Mouse (Mus musculus) left cerebral cortex, postnatal 10 days (tissue): ENCODE measurements at regions not wholly inside any gene's neighbourhood (a gene's known extent, or its start where the extent isn't known, plus 50 kb on each side); places are given as distances from the start of the nearest gene placed in this dataset.

ENCODE experiments used
- DNase-seq, 2 experiments: peaks; one replicate each; pipeline ENCODE4 v3.0.0; 2021 to 2022; ENCODE audit warnings: low spot score in 2 of 2, mixed read lengths in 1 of 2; ENCODE audit errors: extremely low spot score in 1 of 2
- intact Hi-C: fragments of 180-260 bp; cut with DNase I; formaldehyde crosslinking; loops from one replicate; pipeline ENCODE4 v1.15.1; 2025

GRCm38 (mm10) chr3:145705317-145705716, 53.2 kb upstream of the Ddah1 start:
- intact Hi-C loops, result no loop called here
- DNase-seq, result no peak

DNA sequence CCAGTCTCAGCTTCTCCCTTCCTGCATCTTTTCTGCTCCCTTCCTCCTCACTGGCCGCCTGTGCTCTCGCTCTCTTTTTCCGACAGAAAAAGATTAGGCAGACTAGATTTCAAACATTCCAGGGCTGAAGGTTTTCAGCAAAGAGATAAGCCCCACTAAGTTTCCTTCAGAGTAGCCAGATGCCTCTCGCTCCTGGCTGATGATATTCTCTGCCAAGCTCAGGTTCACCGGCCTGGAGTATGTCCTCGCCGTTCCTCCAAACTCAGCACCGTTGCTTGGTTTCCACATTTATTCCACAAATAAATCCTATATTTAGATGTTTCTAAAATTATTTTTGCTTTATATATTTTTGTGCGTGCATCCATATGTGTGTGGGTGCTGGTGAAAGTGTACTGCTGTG, 54.3 kb upstream of the Ccn1 start:
- no peak for DNase-seq
- intact Hi-C loops, result no loop called here

GRCm38 (mm10) chr3:145703411-145703924, 53.7 kb upstream of the Ccn1 start:
- peak; percentile 16 to 47 for DNase-seq

GRCm38 (mm10) chr3:145702739-145703138, 53.0 kb upstream of the Ccn1 start:
- DNase-seq, result no peak
- intact Hi-C loops, result no loop called here

More at GRCm38 (mm10) chr3:145703411-145703924, 53.7 kb upstream of the Ccn1 start:
- intact Hi-C loops, result no loop called here

- intact Hi-C loops, result no loop called here
- no peak for DNase-seq
These were observed 52.2 kb upstream of the Ccn1 start for GRCm38 (mm10) chr3:145701945-145702344.
